Mouse (Mus musculus) hindbrain, embryonic 14.5 days (tissue): Measurements from ENCODE around the gene Ankrd44. TPM values are rescaled to one million over a fixed set of nuclear protein-coding genes. Genes with fewer than 3 reads are reported as not detected.

Experiments
- ATAC-seq: fragments of 200-750 bp; cut with Nextera tagmentation; 2 replicates; pipeline ENCODE4 v1.8.0; 2017; ENCODE audit warnings: moderate number of reproducible peaks, mild to moderate bottlenecking, moderate TSS enrichment, moderate library complexity; ENCODE audit not compliant: low FRiP score
- DNase-seq: peaks from one replicate; pipeline ENCODE4 v3.0.0-alpha.2; 2015; ENCODE audit warnings: low spot score
- H3K27ac ChIP-seq: fragments of 300-500 bp; sonication (generic); 2 replicates; pipeline ENCODE4 v1.5.1; 2014; ENCODE audit warnings: mild to moderate bottlenecking, moderate library complexity
- H3K27me3 ChIP-seq: fragments of 300-500 bp; sonication (generic); 2 replicates; pipeline ENCODE4 v1.6.1; 2014; ENCODE audit warnings: mild to moderate bottlenecking, low read length, mixed read lengths; ENCODE audit not compliant: control insufficient read depth, insufficient read depth
- H3K36me3 ChIP-seq: fragments of 300-500 bp; sonication (generic); replicated peaks from 2 replicates; pipeline ENCODE4 v1.6.1; 2014; ENCODE audit not compliant: control insufficient read depth, insufficient read depth
- H3K4me1 ChIP-seq: fragments of 300-500 bp; sonication (generic); replicated peaks from 2 replicates; pipeline ENCODE4 v1.6.1; 2014; ENCODE audit warnings: antibody characterized with exemption, low read length, mixed read lengths; ENCODE audit not compliant: control insufficient read depth, insufficient read depth
- H3K4me2 ChIP-seq: fragments of 300-500 bp; sonication (generic); replicated peaks from 2 replicates; pipeline ENCODE4 v1.6.1; 2014; ENCODE audit warnings: mild to moderate bottlenecking, moderate library complexity
- H3K4me3 ChIP-seq: fragments of 300-500 bp; sonication (generic); replicated peaks from 2 replicates; pipeline ENCODE4 v1.5.1; 2014; ENCODE audit warnings: mild to moderate bottlenecking, low read length
- H3K9ac ChIP-seq: fragments of 300-500 bp; sonication (generic); 2 replicates; pipeline ENCODE4 v1.6.1; 2014
- H3K9me3 ChIP-seq: fragments of 300-500 bp; sonication (generic); 2 replicates; pipeline ENCODE4 v1.6.1; 2016; ENCODE audit warnings: low read length; ENCODE audit not compliant: control insufficient read depth
- WGBS: fragments of 180-500 bp; shearing (Covaris S2); extraction: QIAGEN DNeasy Blood & Tissue Kit; methylation state at CpG from one replicate; pipeline ENCODE4 v1.1.7; 2014; 5-methylcytosine and 5-hydroxymethylcytosine counted together
- polyA plus RNA-seq: library from polyadenylated mRNA; unstranded; fragments of >200 nt; fragmentation: Nextera tagmentation; extraction: Ambion mirVana; gene quantifications from 2 replicates; pipeline ENCODE4 v1.2.1, GENCODE M21; 2014

Gene Ankrd44
- polyA plus RNA-seq, 1 experiment from 2014 or later: 30.0 TPM

DNA sequence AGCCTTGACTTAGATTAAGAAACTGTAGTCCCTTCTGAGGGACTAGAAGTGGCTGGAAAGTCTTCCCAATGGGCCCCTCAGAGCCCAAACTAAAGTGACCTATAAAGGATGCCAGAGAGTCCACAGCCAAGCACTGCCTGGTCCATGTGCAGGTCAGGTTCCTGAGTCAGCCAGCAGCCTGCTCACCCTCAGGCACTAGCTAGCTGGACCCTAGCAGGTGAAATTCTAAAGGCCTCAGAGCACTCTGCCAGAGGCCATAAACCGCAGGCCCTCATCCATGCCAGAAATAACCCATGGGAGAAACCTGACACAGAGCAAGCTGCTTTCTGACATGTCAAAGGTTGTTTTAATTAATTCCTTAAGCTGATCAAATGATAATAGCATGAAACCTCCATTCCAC is 25.1 kb downstream of the Ankrd44 start:
- ATAC-seq (no peak), DNase-seq (no peak)
- H3K4me2 ChIP-seq: no peak overlapping the region
- no peaks in the 10 kb centered on the region for H3K36me3 ChIP-seq
- H3K27me3 ChIP-seq: no peaks in the 10 kb centered on the region
- H3K9ac ChIP-seq: no peak overlapping the region
- no peak overlapping the region for H3K27ac ChIP-seq
- H3K4me1 ChIP-seq: peaks cover 24% of the 10 kb centered on the region
- no peak overlapping the region for H3K4me3 ChIP-seq
- no peaks in the 10 kb centered on the region for H3K9me3 ChIP-seq
- WGBS: 85% methylated on average over 1 of the region's 1 CpGs

DNA sequence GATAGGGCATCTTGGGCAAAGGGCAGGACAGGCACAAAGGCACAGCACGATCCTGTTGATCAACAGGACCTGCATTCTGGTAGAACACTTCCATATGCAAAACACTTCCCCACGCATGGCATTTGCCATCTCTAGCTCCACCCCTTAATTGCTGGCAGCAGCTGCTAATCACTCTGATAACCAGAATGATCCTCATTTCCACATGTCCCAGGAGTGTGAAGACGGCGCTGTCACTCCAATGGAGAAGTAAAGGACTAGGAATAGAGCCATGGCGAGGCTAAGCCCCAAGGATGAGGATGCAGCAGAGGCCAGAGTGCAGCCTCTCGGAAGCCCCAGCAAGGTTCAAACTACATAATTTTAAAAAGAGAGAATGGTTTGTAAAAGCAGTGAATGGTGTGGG is 26.9 kb downstream of the Ankrd44 start:
- Histone ChIP-seq H3K27me3 (no peaks in the 10 kb centered on the region), H3K4me3 (no peak overlapping the region), H3K27ac (peak overlapping the region; percentile 62), H3K9me3 (no peaks in the 10 kb centered on the region), H3K36me3 (no peaks in the 10 kb centered on the region), H3K4me1 (peaks cover 19% of the 10 kb centered on the region), H3K9ac (no peak overlapping the region), H3K4me2 (no peak overlapping the region)
- ATAC-seq (peak; percentile 52; the same call in 1 of the 2 replicates), DNase-seq (no peak)
- WGBS: 48% methylated on average over 6 of the region's 6 CpGs

DNA sequence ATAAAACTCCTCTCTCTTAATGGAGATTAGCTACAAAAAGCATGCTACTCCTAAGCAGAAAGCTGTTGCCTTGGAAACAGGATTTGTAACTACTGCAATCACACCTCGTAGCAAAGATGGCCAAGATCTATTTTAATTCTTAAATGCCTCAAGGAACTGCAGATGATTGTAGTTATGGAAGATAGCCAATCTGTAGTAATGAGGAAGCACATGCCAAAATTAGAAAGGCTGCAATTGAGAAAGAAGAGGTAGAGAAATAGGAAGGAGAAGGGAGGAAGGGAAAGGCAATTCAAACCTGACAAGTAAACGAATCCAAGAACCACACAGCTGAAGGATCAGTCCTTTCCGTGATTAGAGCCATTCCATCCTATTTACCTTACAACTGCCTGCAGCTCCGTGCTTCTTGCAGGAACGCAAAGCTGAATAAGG is 27.5 kb downstream of the Ankrd44 start:
- no peak overlapping the region for H3K9ac ChIP-seq
- no peaks in the 10 kb centered on the region for H3K36me3 ChIP-seq
- no peak overlapping the region for H3K4me3 ChIP-seq
- WGBS: 45% methylated on average over 5 of the region's 5 CpGs
- ATAC-seq: peak; percentile 53; the same call in 1 of the 2 replicates
- peak overlapping the region; percentile 62 for H3K27ac ChIP-seq
- H3K27me3 ChIP-seq: no peaks in the 10 kb centered on the region
- H3K4me1 ChIP-seq: peaks cover 19% of the 10 kb centered on the region
- no peak overlapping the region for H3K4me2 ChIP-seq
- no peaks in the 10 kb centered on the region for H3K9me3 ChIP-seq
- peak; percentile 39 for DNase-seq

DNA sequence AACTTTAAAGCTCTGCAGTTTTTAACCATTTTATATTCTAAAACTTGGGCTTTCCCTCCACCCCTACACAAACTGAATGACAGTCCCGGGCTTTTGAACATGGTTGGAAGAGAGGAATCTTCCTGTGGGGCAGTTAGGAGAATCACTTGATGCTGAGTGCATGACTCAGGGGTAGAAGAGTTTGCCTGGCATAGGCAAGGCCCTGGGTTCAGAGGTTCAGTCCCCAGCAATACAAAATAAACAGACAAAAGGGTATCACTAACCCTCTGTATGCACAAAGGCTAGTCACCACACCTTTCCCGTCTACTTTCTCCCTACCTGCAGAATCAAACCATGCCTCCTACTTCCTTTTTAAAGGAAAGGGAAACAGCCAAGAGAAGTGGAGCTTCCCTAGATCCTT is 28.5 kb downstream of the Ankrd44 start:
- H3K9me3 ChIP-seq: no peaks in the 10 kb centered on the region
- H3K27ac ChIP-seq: no peak overlapping the region
- no peak overlapping the region for H3K4me3 ChIP-seq

DNA sequence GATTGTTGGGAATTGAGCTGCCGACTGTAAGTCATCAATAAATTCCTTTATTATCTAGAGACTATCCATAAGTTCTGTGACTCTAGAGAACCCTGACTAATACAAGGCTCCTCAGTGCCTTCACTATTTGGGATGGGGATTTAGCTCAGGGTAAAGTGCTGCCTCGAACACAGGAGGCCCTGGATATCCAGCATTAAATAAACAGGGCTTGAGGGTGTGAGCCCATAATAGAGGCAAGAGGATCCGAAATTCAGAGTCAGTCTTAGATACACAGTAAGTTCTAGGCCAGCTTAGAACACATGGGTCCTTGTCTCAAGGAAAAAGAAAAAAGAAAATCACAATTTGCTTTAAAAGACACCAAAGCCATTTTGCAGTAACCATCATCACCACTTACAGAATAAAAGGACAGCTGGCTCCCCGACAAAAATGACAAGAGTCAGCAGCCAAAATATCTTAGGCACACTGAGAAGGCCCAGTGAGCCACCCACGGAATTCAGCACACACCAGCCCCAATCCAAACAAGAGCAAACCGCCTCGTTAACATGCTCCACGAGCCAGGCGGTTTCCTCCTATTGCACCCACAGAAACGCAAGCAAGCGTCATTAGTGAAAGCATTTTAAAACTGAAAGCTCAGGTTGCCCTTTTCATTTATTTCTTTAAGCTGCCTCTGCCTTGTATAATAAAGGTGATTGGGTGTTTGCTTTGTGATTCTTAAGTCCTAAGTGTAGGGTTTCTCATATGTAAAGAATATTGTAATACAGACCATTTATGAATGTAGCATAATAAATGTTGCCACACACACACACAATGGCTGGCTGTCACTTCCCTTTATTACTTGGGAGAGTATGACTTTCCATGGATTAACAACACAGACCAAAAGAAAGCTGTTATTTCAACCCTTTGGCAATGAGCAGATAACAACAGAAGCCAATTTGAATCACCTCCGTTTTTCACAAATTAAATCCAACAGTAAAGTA is 29.8 kb downstream of the Ankrd44 start:
- no peak overlapping the region for H3K9ac ChIP-seq
- H3K4me1 ChIP-seq: peaks cover 19% of the 10 kb centered on the region
- no peaks in the 10 kb centered on the region for H3K36me3 ChIP-seq
- H3K4me3 ChIP-seq: no peak overlapping the region
- no peaks in the 10 kb centered on the region for H3K27me3 ChIP-seq
- 64% methylated on average over 11 of the region's 12 CpGs for WGBS
- DNase-seq (no peak), ATAC-seq (no peak)
- no peak overlapping the region for H3K4me2 ChIP-seq
- 0 out of 2 replicates have a peak overlapping the region, but pooled peaks have one; percentile 53 for H3K27ac ChIP-seq
- no peaks in the 10 kb centered on the region for H3K9me3 ChIP-seq

More for the DNA sequence above, 28.5 kb downstream of the Ankrd44 start:
- DNase-seq (no peak), ATAC-seq (no peak)
- Histone ChIP-seq H3K27me3 (no peaks in the 10 kb centered on the region), H3K36me3 (no peaks in the 10 kb centered on the region), H3K4me1 (peaks cover 19% of the 10 kb centered on the region), H3K4me2 (no peak overlapping the region), H3K9ac (no peak overlapping the region)
- 89% methylated on average over 2 of the region's 2 CpGs for WGBS

DNA sequence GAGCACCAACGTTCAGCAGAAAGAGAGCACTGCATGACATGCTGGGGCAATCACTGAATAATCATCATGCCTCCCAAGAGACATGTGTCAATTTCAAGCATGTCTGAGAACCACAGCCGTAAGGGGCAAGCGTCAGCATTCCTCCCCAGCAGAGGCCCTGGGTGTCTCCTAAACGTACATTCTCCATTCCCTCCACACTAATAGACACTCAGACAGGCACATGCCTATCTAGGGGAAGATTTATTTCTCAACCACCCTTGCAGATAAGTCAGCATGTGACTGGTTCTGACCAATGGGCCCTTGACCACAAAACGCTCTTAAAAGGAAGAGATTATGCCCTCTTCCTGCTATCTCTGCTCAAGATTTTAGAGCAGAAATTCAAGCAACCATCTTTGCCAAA is 37.7 kb downstream of the Ankrd44 start:
- no peak overlapping the region for H3K9ac ChIP-seq
- H3K36me3 ChIP-seq: no peaks in the 10 kb centered on the region
- ATAC-seq (no peak; the same call in 1 of the 2 replicates), DNase-seq (no peak)
- no peaks in the 10 kb centered on the region for H3K27me3 ChIP-seq
- H3K4me3 ChIP-seq: no peak overlapping the region
- WGBS: 51% methylated on average over 5 of the region's 5 CpGs
- H3K27ac ChIP-seq: no peak overlapping the region
- H3K9me3 ChIP-seq: no peaks in the 10 kb centered on the region
- no peak overlapping the region for H3K4me2 ChIP-seq
- 0 out of 2 replicates have a peak, but pooled peaks cover 8% of the 10 kb centered on the region for H3K4me1 ChIP-seq

DNA sequence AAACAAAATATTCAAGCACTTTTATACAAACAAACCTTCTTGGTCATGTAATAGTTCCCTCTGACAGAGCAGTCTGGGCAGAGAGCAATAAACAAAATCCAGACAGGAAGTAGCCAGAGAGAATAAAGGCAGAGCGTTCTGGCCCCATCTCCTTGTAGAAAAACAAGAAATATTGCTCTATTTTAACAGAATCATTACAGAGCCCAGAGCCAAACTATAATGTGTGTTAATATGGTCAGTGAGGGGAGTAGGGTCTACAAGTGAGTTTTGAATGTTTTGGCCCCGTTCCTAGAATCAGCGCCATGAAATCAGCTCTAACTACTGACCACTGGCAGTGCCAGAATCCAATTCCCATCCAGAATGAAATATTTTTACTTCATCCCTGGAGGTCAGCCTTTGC is 38.3 kb downstream of the Ankrd44 start:
- ATAC-seq (no peak), DNase-seq (no peak)
- H3K27ac ChIP-seq: no peak overlapping the region
- no peaks in the 10 kb centered on the region for H3K27me3 ChIP-seq
- H3K4me1 ChIP-seq: 0 out of 2 replicates have a peak, but pooled peaks cover 8% of the 10 kb centered on the region
- no peaks in the 10 kb centered on the region for H3K9me3 ChIP-seq
- H3K4me3 ChIP-seq: no peak overlapping the region
- no peak overlapping the region for H3K4me2 ChIP-seq
- H3K9ac ChIP-seq: no peak overlapping the region
- WGBS: 79% methylated on average over 3 of the region's 3 CpGs
- no peaks in the 10 kb centered on the region for H3K36me3 ChIP-seq

DNA sequence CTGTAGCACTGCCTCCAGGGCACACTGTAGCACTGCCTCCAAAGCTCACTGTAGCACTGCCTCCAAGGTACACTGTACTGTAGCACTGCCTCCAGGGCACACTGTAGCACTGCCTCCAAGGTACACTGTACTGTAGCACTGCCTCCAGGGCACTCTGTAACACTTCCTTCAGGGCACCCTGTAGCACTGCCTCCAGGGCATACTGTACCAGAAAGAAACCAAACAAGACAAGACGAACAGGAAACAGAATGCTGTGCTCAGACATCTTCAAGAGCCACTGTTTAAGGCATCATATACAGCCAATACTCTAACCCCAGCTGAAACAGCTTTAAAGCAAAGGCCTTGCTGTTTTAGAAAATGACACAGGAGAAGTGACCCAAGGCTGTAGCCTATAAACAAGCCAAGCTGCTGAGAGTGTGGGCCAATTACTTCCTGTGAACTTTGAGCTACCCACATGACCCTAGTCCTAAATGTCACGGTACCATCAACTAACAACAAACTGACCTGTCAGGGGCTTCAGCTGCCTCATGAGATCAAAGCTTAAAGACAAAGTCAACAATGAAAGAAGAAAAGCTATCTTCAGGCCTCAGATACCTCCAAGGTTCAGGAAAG is 43.2 kb downstream of the Ankrd44 start:
- H3K9ac ChIP-seq: no peak overlapping the region
- no peak for ATAC-seq
- DNase-seq: no peak
- H3K9me3 ChIP-seq: no peaks in the 10 kb centered on the region
- H3K4me3 ChIP-seq: no peak overlapping the region
- H3K36me3 ChIP-seq: no peaks in the 10 kb centered on the region
- no peak overlapping the region for H3K4me2 ChIP-seq
- H3K27ac ChIP-seq: no peak overlapping the region
- WGBS: 85% methylated on average over 2 of the region's 2 CpGs
- no peaks in the 10 kb centered on the region for H3K4me1 ChIP-seq
- no peaks in the 10 kb centered on the region for H3K27me3 ChIP-seq

DNA sequence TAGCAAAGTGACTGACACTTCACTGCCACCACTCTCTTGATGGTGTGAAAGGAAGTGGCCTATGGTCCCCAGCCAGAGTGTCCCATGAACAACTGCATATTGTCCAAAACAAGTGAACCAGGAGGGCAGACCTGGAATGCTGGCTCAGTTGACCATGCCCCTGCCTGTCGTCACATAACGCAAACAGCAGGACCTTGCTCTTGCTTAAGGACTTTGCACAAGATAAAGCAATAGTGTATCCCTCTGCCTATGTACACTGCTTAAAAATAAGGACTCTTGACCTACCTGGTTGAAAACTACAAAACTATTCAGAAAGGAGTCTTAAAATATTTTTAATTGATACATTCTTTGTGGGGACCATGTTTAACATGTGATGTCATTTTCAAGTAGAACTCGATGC is 44.7 kb downstream of the Ankrd44 start:
- H3K4me3 ChIP-seq: no peak overlapping the region
- H3K4me2 ChIP-seq: no peak overlapping the region
- H3K27me3 ChIP-seq: no peaks in the 10 kb centered on the region
- no peak for ATAC-seq
- 79% methylated on average over 3 of the region's 3 CpGs for WGBS
- H3K9ac ChIP-seq: no peak overlapping the region
- H3K9me3 ChIP-seq: no peaks in the 10 kb centered on the region
- H3K36me3 ChIP-seq: no peaks in the 10 kb centered on the region
- H3K27ac ChIP-seq: no peak overlapping the region
- no peak for DNase-seq
- no peaks in the 10 kb centered on the region for H3K4me1 ChIP-seq
